Mouse (Mus musculus) bone marrow, adult 2 months (tissue): Measurements from ENCODE around the gene Arhgef28.

Source experiments
- CTCF ChIP-seq: fragments of 200-500 bp; IDR thresholded peaks from 2 replicates; pipeline ENCODE4 v1.5.1; 2011; ENCODE audit warnings: low read length, control low read depth; ENCODE audit not compliant: control insufficient read depth, insufficient read depth
- POLR2A ChIP-seq: fragments of 200-500 bp; IDR thresholded peaks from 2 replicates; pipeline ENCODE4 v1.6.1; 2011; ENCODE audit warnings: low read depth, mild to moderate bottlenecking, control low read depth, low read length, borderline replicate concordance; ENCODE audit not compliant: control insufficient read depth

- no peak for TF ChIP-seq CTCF
- no peak for TF ChIP-seq POLR2A
Measured at GRCm38 (mm10) chr13:98152759-98153158, 53.5 kb downstream of the Arhgef28 start.
